Mouse (Mus musculus): ENCODE data around the gene Cep83. TPM values are rescaled to one million over a fixed set of nuclear protein-coding genes. Genes with fewer than 3 reads are reported as not detected.

The Cep83 gene
- total RNA-seq, 1 experiment = 24.5 TPM

- H3K9ac ChIP-seq (ENCODE audit: insufficient read depth, low read depth, low read length, poor library complexity, severe bottlenecking) = no peak overlapping the region
- no peaks in the 10 kb centered on the region for H3K9me3 ChIP-seq (ENCODE audit: control insufficient read depth, insufficient read depth, low read depth, low read length)
- no peak for DNase-seq (ENCODE audit: low read depth, low spot score)
- TF ChIP-seq MAFK (IDR thresholded peaks at IDR 0.05; ENCODE audit: insufficient read depth, low read depth, low read length) = no peak
- TF ChIP-seq ZNF384 (IDR thresholded peaks at IDR 0.05; ENCODE audit: low read depth, low read length) = no peak
- TF ChIP-seq HCFC1 (IDR thresholded peaks at IDR 0.05; ENCODE audit: borderline replicate concordance, insufficient read depth, low read length) = no peak
- TF ChIP-seq ZC3H11A (IDR thresholded peaks at IDR 0.05; ENCODE audit: borderline replicate concordance, low read depth, low read length) = no peak
- TF ChIP-seq CHD2 (IDR thresholded peaks at IDR 0.05; ENCODE audit: low read depth, low read length) = no peak
- in situ Hi-C loops (cut with MboI; ENCODE audit: low sequenced_read_pairs in 2 of 2, unreplicated experiment in 2 of 2) = no loop called here
- no peak overlapping the region for H3K4me3 ChIP-seq (ENCODE audit: insufficient read depth in 1 of 2, low read depth in 1 of 2, low read length in 2 of 2, poor library complexity in 1 of 2, severe bottlenecking in 1 of 2)
- H3K36me3 ChIP-seq (ENCODE audit: control insufficient read depth, insufficient read depth, low read length, poor library complexity, severe bottlenecking) = no peaks in the 10 kb centered on the region; the same call in 1 of the 2 replicates
- no peaks in the 10 kb centered on the region for H3K4me1 ChIP-seq (ENCODE audit: control insufficient read depth in 2 of 2, insufficient read depth in 2 of 2, low read length in 2 of 2, poor library complexity in 1 of 2)
- H3K27ac ChIP-seq (ENCODE audit: insufficient read depth, low read depth, low read length, poor library complexity, severe bottlenecking) = no peak overlapping the region
These were observed 90.9 kb downstream of the Cep83 start for GRCm38 (mm10) chr10:94779319-94779718.

GRCm38 (mm10) chr10:94780618-94781262 lies 92.3 kb downstream of the Cep83 start:
- no peaks in the 10 kb centered on the region for H3K4me1 ChIP-seq (ENCODE audit: control insufficient read depth in 2 of 2, insufficient read depth in 2 of 2, low read length in 2 of 2, poor library complexity in 1 of 2)
- no peak for DNase-seq (ENCODE audit: low read depth, low spot score)
- TF ChIP-seq ZC3H11A (IDR thresholded peaks at IDR 0.05; ENCODE audit: borderline replicate concordance, low read depth, low read length) (no peak), MAFK (IDR thresholded peaks at IDR 0.05; ENCODE audit: insufficient read depth, low read depth, low read length) (no peak), CHD2 (IDR thresholded peaks at IDR 0.05; ENCODE audit: low read depth, low read length) (no peak), HCFC1 (IDR thresholded peaks at IDR 0.05; ENCODE audit: borderline replicate concordance, insufficient read depth, low read length) (no peak), ZNF384 (IDR thresholded peaks at IDR 0.05; ENCODE audit: low read depth, low read length) (no peak)
- H3K9ac ChIP-seq (ENCODE audit: insufficient read depth, low read depth, low read length, poor library complexity, severe bottlenecking) = no peak overlapping the region
- H3K9me3 ChIP-seq (ENCODE audit: control insufficient read depth, insufficient read depth, low read depth, low read length) = no peaks in the 10 kb centered on the region
- no peak overlapping the region for H3K4me3 ChIP-seq (ENCODE audit: insufficient read depth in 1 of 2, low read depth in 1 of 2, low read length in 2 of 2, poor library complexity in 1 of 2, severe bottlenecking in 1 of 2)
- no peak overlapping the region for H3K27ac ChIP-seq (ENCODE audit: insufficient read depth, low read depth, low read length, poor library complexity, severe bottlenecking)
- in situ Hi-C loops (cut with MboI; ENCODE audit: low sequenced_read_pairs in 2 of 2, unreplicated experiment in 2 of 2) = no loop called here
- no peaks in the 10 kb centered on the region; the same call in 1 of the 2 replicates for H3K36me3 ChIP-seq (ENCODE audit: control insufficient read depth, insufficient read depth, low read length, poor library complexity, severe bottlenecking)

GRCm38 (mm10) chr10:94789205-94789604 lies 100.8 kb downstream of the Cep83 start:
- no peak for TF ChIP-seq CHD2 (IDR thresholded peaks at IDR 0.05; ENCODE audit: low read depth, low read length)
- TF ChIP-seq MAFK (IDR thresholded peaks at IDR 0.05; ENCODE audit: insufficient read depth, low read depth, low read length) = no peak
- no peak for TF ChIP-seq ZNF384 (IDR thresholded peaks at IDR 0.05; ENCODE audit: low read depth, low read length)
- TF ChIP-seq HCFC1 (IDR thresholded peaks at IDR 0.05; ENCODE audit: borderline replicate concordance, insufficient read depth, low read length) = no peak
- TF ChIP-seq ZC3H11A (IDR thresholded peaks at IDR 0.05; ENCODE audit: borderline replicate concordance, low read depth, low read length) = no peak
- in situ Hi-C loops (cut with MboI; ENCODE audit: low sequenced_read_pairs in 2 of 2, unreplicated experiment in 2 of 2) = no loop called here
- no peaks in the 10 kb centered on the region for H3K4me1 ChIP-seq (ENCODE audit: control insufficient read depth in 2 of 2, insufficient read depth in 2 of 2, low read length in 2 of 2, poor library complexity in 1 of 2)
- no peaks in the 10 kb centered on the region for H3K9me3 ChIP-seq (ENCODE audit: control insufficient read depth, insufficient read depth, low read depth, low read length)
- DNase-seq (ENCODE audit: low read depth, low spot score) = no peak
- H3K36me3 ChIP-seq (ENCODE audit: control insufficient read depth, insufficient read depth, low read length, poor library complexity, severe bottlenecking) = peaks cover 4% of the 10 kb centered on the region; the same call in 1 of the 2 replicates
- H3K9ac ChIP-seq (ENCODE audit: insufficient read depth, low read depth, low read length, poor library complexity, severe bottlenecking) = no peak overlapping the region
- H3K4me3 ChIP-seq (ENCODE audit: insufficient read depth in 1 of 2, low read depth in 1 of 2, low read length in 2 of 2, poor library complexity in 1 of 2, severe bottlenecking in 1 of 2) = no peak overlapping the region
- no peak overlapping the region for H3K27ac ChIP-seq (ENCODE audit: insufficient read depth, low read depth, low read length, poor library complexity, severe bottlenecking)

- H3K4me3 ChIP-seq (ENCODE audit: insufficient read depth in 1 of 2, low read depth in 1 of 2, low read length in 2 of 2, poor library complexity in 1 of 2, severe bottlenecking in 1 of 2) = no peak overlapping the region
- H3K9me3 ChIP-seq (ENCODE audit: control insufficient read depth, insufficient read depth, low read depth, low read length) = no peaks in the 10 kb centered on the region
- TF ChIP-seq MAFK (IDR thresholded peaks at IDR 0.05; ENCODE audit: insufficient read depth, low read depth, low read length) (no peak), HCFC1 (IDR thresholded peaks at IDR 0.05; ENCODE audit: borderline replicate concordance, insufficient read depth, low read length) (no peak), ZC3H11A (IDR thresholded peaks at IDR 0.05; ENCODE audit: borderline replicate concordance, low read depth, low read length) (no peak), ZNF384 (IDR thresholded peaks at IDR 0.05; ENCODE audit: low read depth, low read length) (no peak), CHD2 (IDR thresholded peaks at IDR 0.05; ENCODE audit: low read depth, low read length) (no peak)
- H3K36me3 ChIP-seq (ENCODE audit: control insufficient read depth, insufficient read depth, low read length, poor library complexity, severe bottlenecking) = peaks cover 4% of the 10 kb centered on the region; the same call in 1 of the 2 replicates
- H3K27ac ChIP-seq (ENCODE audit: insufficient read depth, low read depth, low read length, poor library complexity, severe bottlenecking) = no peak overlapping the region
- H3K9ac ChIP-seq (ENCODE audit: insufficient read depth, low read depth, low read length, poor library complexity, severe bottlenecking) = no peak overlapping the region
- DNase-seq (ENCODE audit: low read depth, low spot score) = no peak
- in situ Hi-C loops (cut with MboI; ENCODE audit: low sequenced_read_pairs in 2 of 2, unreplicated experiment in 2 of 2) = no loop called here
- H3K4me1 ChIP-seq (ENCODE audit: control insufficient read depth in 2 of 2, insufficient read depth in 2 of 2, low read length in 2 of 2, poor library complexity in 1 of 2) = no peaks in the 10 kb centered on the region
These were observed 105.5 kb downstream of the Cep83 start for GRCm38 (mm10) chr10:94793914-94794313.
